Mouse (Mus musculus): ENCODE data around the gene Ascl5. TPM values are rescaled to one million over a fixed set of nuclear protein-coding genes. Genes with fewer than 3 reads are reported as not detected.

Gene Ascl5
- polyA plus RNA-seq, 1 experiment from 2014 or later = not detected

- Histone ChIP-seq H3K27me3 (no peaks in the 10 kb centered on the region), H3K4me1 (0 out of 2 replicates have a peak, but pooled peaks cover 4% of the 10 kb centered on the region), H3K9ac (replicated peaks) (no peak overlapping the region), H3K27ac (replicated peaks) (peak overlapping the region; percentile 51), H3K4me2 (replicated peaks) (no peak overlapping the region), H3K9me3 (no peaks in the 10 kb centered on the region), H3K4me3 (no peak overlapping the region), H3K36me3 (no peaks in the 10 kb centered on the region)
- WGBS = 58% methylated on average over 9 of the region's 9 CpGs
- ATAC-seq (replicated peaks) = peak; percentile 57
Measured at GRCm38 (mm10) chr1:136089368-136090165, 39.0 kb downstream of the Ascl5 start.

- no peaks in the 10 kb centered on the region for H3K27me3 ChIP-seq
- H3K27ac ChIP-seq (replicated peaks) = no peak overlapping the region
- no peaks in the 10 kb centered on the region for H3K9me3 ChIP-seq
- 0 out of 2 replicates have a peak, but pooled peaks cover 4% of the 10 kb centered on the region for H3K4me1 ChIP-seq
- no peak overlapping the region for H3K4me2 ChIP-seq (replicated peaks)
- no peaks in the 10 kb centered on the region for H3K36me3 ChIP-seq
- WGBS = 76% methylated on average over 3 of the region's 3 CpGs
- H3K9ac ChIP-seq (replicated peaks) = no peak overlapping the region
- H3K4me3 ChIP-seq = no peak overlapping the region
- ATAC-seq (replicated peaks) = no peak
Measured at GRCm38 (mm10) chr1:136093726-136094125, 43.1 kb downstream of the Ascl5 start.

- Histone ChIP-seq H3K27ac (replicated peaks) (no peak overlapping the region), H3K4me3 (no peak overlapping the region), H3K4me2 (replicated peaks) (no peak overlapping the region), H3K9me3 (no peaks in the 10 kb centered on the region), H3K9ac (replicated peaks) (no peak overlapping the region), H3K36me3 (no peaks in the 10 kb centered on the region), H3K4me1 (no peaks in the 10 kb centered on the region), H3K27me3 (no peaks in the 10 kb centered on the region)
- 77% methylated on average over 5 of the region's 5 CpGs for WGBS
- ATAC-seq (replicated peaks) = no peak
Measured at GRCm38 (mm10) chr1:136094807-136095206, 44.2 kb downstream of the Ascl5 start.

Other genes starting within 250 kb of the Ascl5 start
- 0.33 and 0.37 TPM in 2 replicates for gene Lad1, start 232.2 kb upstream of the Ascl5 start, polyA plus RNA-seq (2015; fragmentation: Nextera tagmentation; extraction: Ambion mirVana)
- 0.75 and 5.7 TPM in 2 replicates for gene Tnnt2, start 214.4 kb upstream of the Ascl5 start, polyA plus RNA-seq (2015; fragmentation: Nextera tagmentation; extraction: Ambion mirVana)
- not detected in 2 replicates for gene Pkp1, start 131.6 kb upstream of the Ascl5 start, polyA plus RNA-seq (2015; fragmentation: Nextera tagmentation; extraction: Ambion mirVana)
- not detected in 2 replicates for gene Igfn1, start 44.5 kb upstream of the Ascl5 start, polyA plus RNA-seq (2015; fragmentation: Nextera tagmentation; extraction: Ambion mirVana)
- gene Tmem9, start 42.7 kb upstream of the Ascl5 start, polyA plus RNA-seq (2015; fragmentation: Nextera tagmentation; extraction: Ambion mirVana) = 135 and 149 TPM in 2 replicates
- gene Cacna1s, start 1.9 kb downstream of the Ascl5 start, polyA plus RNA-seq (2015; fragmentation: Nextera tagmentation; extraction: Ambion mirVana) = 0.47 and 0.54 TPM in 2 replicates
- 71.9 and 75.0 TPM in 2 replicates for gene Kif21b, start 80.6 kb downstream of the Ascl5 start, polyA plus RNA-seq (2015; fragmentation: Nextera tagmentation; extraction: Ambion mirVana)
- not detected in 2 replicates for gene Mroh3, start 162.0 kb downstream of the Ascl5 start, polyA plus RNA-seq (2015; fragmentation: Nextera tagmentation; extraction: Ambion mirVana)
- 4.4 and 6.6 TPM in 2 replicates for gene Inava, start 183.5 kb downstream of the Ascl5 start, polyA plus RNA-seq (2015; fragmentation: Nextera tagmentation; extraction: Ambion mirVana)
- 0.34 and 0.41 TPM in 2 replicates for gene Gpr25, start 210.1 kb downstream of the Ascl5 start, polyA plus RNA-seq (2015; fragmentation: Nextera tagmentation; extraction: Ambion mirVana)